ENCODE assay signal across 9 mouse cellular contexts in genomic region chr9:31384786-31385499, GRCm38 (mm10). TPM values are rescaled to one million over a fixed set of nuclear protein-coding genes. Genes with fewer than 3 reads are reported as not detected.
DNase-seq lines count a peak whose midpoint lies in the region; ATAC-seq and TF ChIP-seq lines count a peak whose summit lies in the region.
"Had no signal": no experiment of that assay in that cellular context is flagged by ENCODE, and none has a peak within 500 bp of the region (broad histone marks: within the 10 kb centered on the region; RNA-seq: fewer than 3 reads in every experiment).

No protein-coding gene starts in this region.

- no peak for TF ChIP-seq EP300 in lung, postnatal 0 days (IDR thresholded peaks at IDR 0.05)

- 89% methylated on average over 17 of the region's 17 CpGs for WGBS in forebrain, embryonic 11.5 days
- 81% methylated on average over 17 of the region's 17 CpGs for WGBS in forebrain, embryonic 16.5 days
- WGBS in lung, postnatal 0 days, result 72% methylated on average over 17 of the region's 17 CpGs
- 80% methylated on average over 17 of the region's 17 CpGs for WGBS in intestine, embryonic 16.5 days
- WGBS in neural tube, embryonic 15.5 days, result 88% methylated on average over 17 of the region's 17 CpGs

- no peak for DNase-seq in forebrain, embryonic 11.5 days (ENCODE audit: low spot score)
- DNase-seq in lung, postnatal 0 days (ENCODE audit: low spot score), result no peak
- no peak for DNase-seq in lung, postnatal 25 days (ENCODE audit: low spot score)
- DNase-seq in urinary bladder, postnatal 10 days (ENCODE audit: low spot score), result no peak
- DNase-seq: gastrocnemius, postnatal 25 days had no signal

- H3K4me1 ChIP-seq in forebrain, embryonic 11.5 days (replicated peaks; ENCODE audit: control insufficient read depth, insufficient read depth, low read length), result peaks cover 6% of the 10 kb centered on the region
- H3K4me1 ChIP-seq in forebrain, embryonic 16.5 days (replicated peaks; ENCODE audit: control insufficient read depth, insufficient read depth, low read length), result peaks cover 18% of the 10 kb centered on the region
- H3K4me1 ChIP-seq in lung, postnatal 0 days (ENCODE audit: insufficient read depth, low read depth, low read length), result no peaks in the 10 kb centered on the region; the same call in 1 of the 2 replicates
- peaks cover 8% of the 10 kb centered on the region for H3K4me1 ChIP-seq in intestine, embryonic 16.5 days (ENCODE audit: control insufficient read depth, insufficient read depth, low read length)
- peaks cover 28% of the 10 kb centered on the region for H3K4me1 ChIP-seq in neural tube, embryonic 15.5 days

- no peak for ATAC-seq in forebrain, embryonic 11.5 days (replicated peaks; ENCODE audit: low FRiP score)
- ATAC-seq in forebrain, embryonic 16.5 days, result no peak
- ATAC-seq in lung, postnatal 0 days, result no peak
- ATAC-seq in intestine, embryonic 16.5 days, result no peak
- ATAC-seq in neural tube, embryonic 15.5 days (ENCODE audit: low FRiP score), result no peak
- no peak for ATAC-seq in granulocyte monocyte progenitor cell, adult 5-6 weeks (replicated peaks; ENCODE audit: poor library complexity, severe bottlenecking)

- no peaks in the 10 kb centered on the region for H3K9me3 ChIP-seq in forebrain, embryonic 11.5 days (ENCODE audit: control insufficient read depth, low read length)
- H3K9me3 ChIP-seq in forebrain, embryonic 16.5 days (ENCODE audit: control insufficient read depth, low read length), result no peaks in the 10 kb centered on the region
- no peaks in the 10 kb centered on the region for H3K9me3 ChIP-seq in lung, postnatal 0 days (ENCODE audit: low read length)
- no peaks in the 10 kb centered on the region for H3K9me3 ChIP-seq in intestine, embryonic 16.5 days (ENCODE audit: control insufficient read depth, low read length)
- no peaks in the 10 kb centered on the region for H3K9me3 ChIP-seq in neural tube, embryonic 15.5 days (replicated peaks)

- no peak overlapping the region for H3K9ac ChIP-seq in forebrain, embryonic 11.5 days (ENCODE audit: low read length)
- H3K9ac ChIP-seq in forebrain, embryonic 16.5 days (replicated peaks; ENCODE audit: low read depth, low read length), result no peak overlapping the region
- no peak overlapping the region for H3K9ac ChIP-seq in lung, postnatal 0 days (replicated peaks; ENCODE audit: low read depth)
- 0 out of 2 replicates have a peak overlapping the region, but pooled peaks have one; percentile 90 for H3K9ac ChIP-seq in intestine, embryonic 16.5 days (ENCODE audit: low read depth, low read length)
- H3K9ac ChIP-seq in neural tube, embryonic 15.5 days (replicated peaks), result no peak overlapping the region

- H3K27me3 ChIP-seq in forebrain, embryonic 11.5 days (ENCODE audit: control insufficient read depth, insufficient read depth, low read length), result no peaks in the 10 kb centered on the region
- no peaks in the 10 kb centered on the region for H3K27me3 ChIP-seq in forebrain, embryonic 16.5 days (replicated peaks; ENCODE audit: control insufficient read depth, insufficient read depth, low read length)
- H3K27me3 ChIP-seq in lung, postnatal 0 days (replicated peaks; ENCODE audit: insufficient read depth, low read length), result no peaks in the 10 kb centered on the region
- H3K27me3 ChIP-seq in intestine, embryonic 16.5 days (replicated peaks; ENCODE audit: control insufficient read depth, insufficient read depth, low read length), result no peaks in the 10 kb centered on the region
- no peaks in the 10 kb centered on the region for H3K27me3 ChIP-seq in neural tube, embryonic 15.5 days (replicated peaks)

- H3K27ac ChIP-seq in forebrain, embryonic 11.5 days (ENCODE audit: low read depth, low read length), result no peak overlapping the region
- H3K27ac ChIP-seq in forebrain, embryonic 16.5 days (ENCODE audit: low read length), result no peak overlapping the region
- no peak overlapping the region for H3K27ac ChIP-seq in lung, postnatal 0 days (ENCODE audit: low read length)
- no peak overlapping the region for H3K27ac ChIP-seq in intestine, embryonic 16.5 days (ENCODE audit: low read length)
- H3K27ac ChIP-seq in neural tube, embryonic 15.5 days (replicated peaks), result no peak overlapping the region

- peak overlapping the region; percentile 85; the same call in 1 of the 2 replicates for H3K4me3 ChIP-seq in forebrain, embryonic 11.5 days (ENCODE audit: low read depth, low read length)
- no peak overlapping the region for H3K4me3 ChIP-seq in forebrain, embryonic 16.5 days (replicated peaks; ENCODE audit: low read length)
- no peak overlapping the region for H3K4me3 ChIP-seq in lung, postnatal 0 days (ENCODE audit: low read depth, low read length)
- H3K4me3 ChIP-seq in intestine, embryonic 16.5 days (ENCODE audit: low read length), result no peak overlapping the region
- peak overlapping the region; percentile 91 for H3K4me3 ChIP-seq in neural tube, embryonic 15.5 days (replicated peaks)

- no peaks in the 10 kb centered on the region for H3K36me3 ChIP-seq in forebrain, embryonic 11.5 days (ENCODE audit: control insufficient read depth, insufficient read depth, low read length)
- H3K36me3 ChIP-seq in forebrain, embryonic 16.5 days (ENCODE audit: control insufficient read depth, insufficient read depth), result peaks cover 3% of the 10 kb centered on the region; the same call in 1 of the 2 replicates
- no peaks in the 10 kb centered on the region for H3K36me3 ChIP-seq in lung, postnatal 0 days (ENCODE audit: insufficient read depth, low read length)
- H3K36me3 ChIP-seq in intestine, embryonic 16.5 days (ENCODE audit: control insufficient read depth, insufficient read depth, low read length), result no peaks in the 10 kb centered on the region
- H3K36me3 ChIP-seq in neural tube, embryonic 15.5 days, result peaks cover 12% of the 10 kb centered on the region; the same call in 1 of the 2 replicates

- TF ChIP-seq CTCF in lung, postnatal 0 days (IDR thresholded peaks at IDR 0.05), result no peak

- no peak overlapping the region for H3K4me2 ChIP-seq in forebrain, embryonic 11.5 days (ENCODE audit: low read depth, low read length, severe bottlenecking)
- H3K4me2 ChIP-seq in forebrain, embryonic 16.5 days (ENCODE audit: low read length), result no peak overlapping the region; the same call in 1 of the 2 replicates
- H3K4me2 ChIP-seq in lung, postnatal 0 days (replicated peaks; ENCODE audit: low read depth, low read length), result peak overlapping the region; percentile 74
- peak overlapping the region; percentile 51; the same call in 1 of the 2 replicates for H3K4me2 ChIP-seq in intestine, embryonic 16.5 days (ENCODE audit: low read depth, low read length)
- peak overlapping the region; percentile 83 for H3K4me2 ChIP-seq in neural tube, embryonic 15.5 days

RNA-seq across cellular contexts. Expression of gene Nfrkb, which starts 1.0 kb away (rescaled TPM):
- 25.6 and 25.7 TPM in 2 replicates for polyA plus RNA-seq in forebrain, embryonic 11.5 days (2014; fragmentation: Nextera tagmentation; extraction: Ambion mirVana)
- 29.0 and 31.9 TPM in 2 replicates for polyA plus RNA-seq in forebrain, embryonic 16.5 days (2015; fragmentation: Nextera tagmentation; extraction: Ambion mirVana)
- 13.0 and 13.3 TPM in 2 replicates for polyA plus RNA-seq in lung, postnatal 0 days (2015; fragmentation: Nextera tagmentation; extraction: Ambion mirVana)
- 13.2 and 15.8 TPM in 2 replicates for polyA plus RNA-seq in intestine, embryonic 16.5 days (2015; fragmentation: Nextera tagmentation; extraction: Ambion mirVana)
- 22.9 and 24.5 TPM in 2 replicates for polyA plus RNA-seq in neural tube, embryonic 15.5 days (2015; fragmentation: Nextera tagmentation; extraction: Ambion mirVana)
- total RNA-seq in granulocyte monocyte progenitor cell, adult 5-6 weeks (2014; fragmentation: Nextera tagmentation), result 31.6 and 40.8 TPM in 2 replicates
- total RNA-seq in granulocyte monocyte progenitor cell, adult 5-6 weeks (2017), result 20.9 and 24.8 TPM in 2 replicates

Comparison
In these comparisons a context has a peak if more than half of its experiments do, and no peak if none do; other contexts are left out.
1. H3K4me3 ChIP-seq: peak in forebrain, embryonic 11.5 days (single experiment) and neural tube, embryonic 15.5 days (single experiment); none in forebrain, embryonic 16.5 days (single experiment), lung, postnatal 0 days (single experiment) and intestine, embryonic 16.5 days (single experiment).
2. H3K4me2 ChIP-seq: peak in lung, postnatal 0 days (single experiment), intestine, embryonic 16.5 days (single experiment) and neural tube, embryonic 15.5 days (single experiment); none in forebrain, embryonic 11.5 days (single experiment) and forebrain, embryonic 16.5 days (single experiment).